Mouse (Mus musculus): ENCODE measurements around the gene Pip4k2b. TPM values are rescaled to one million over a fixed set of nuclear protein-coding genes. Genes with fewer than 3 reads are reported as not detected.

Gene Pip4k2b
- polyA plus RNA-seq, 2 experiments, result 0.56 to 5.0 TPM

- H3K27me3 ChIP-seq (ENCODE audit: control insufficient read depth, insufficient read depth, low read length), result peaks cover 42% of the 10 kb centered on the region
- no peak overlapping the region for H3K4me3 ChIP-seq (ENCODE audit: insufficient read depth in 1 of 2, low read depth in 2 of 2, low read length in 2 of 2)
- no peak overlapping the region for H3K27ac ChIP-seq
- no peaks in the 10 kb centered on the region for H3K36me3 ChIP-seq (replicated peaks; ENCODE audit: control insufficient read depth, insufficient read depth, low read depth)
- no peaks in the 10 kb centered on the region for H3K9me3 ChIP-seq (ENCODE audit: control insufficient read depth, low read length)
- 74% methylated on average over 7 of the region's 7 CpGs for WGBS (ENCODE audit: insufficient replicate concordance)
- DNase-seq (ENCODE audit: low read depth in 3 of 3, low spot score in 3 of 3), result no peak
- H3K4me1 ChIP-seq (replicated peaks; ENCODE audit: control insufficient read depth in 2 of 2, insufficient read depth in 2 of 2, low read length in 1 of 2), result no peaks in the 10 kb centered on the region; a peak in 1 of 4 replicates
- no peak overlapping the region for H3K9ac ChIP-seq (replicated peaks)
- H3K4me2 ChIP-seq (ENCODE audit: low read depth), result no peak overlapping the region
- ATAC-seq (ENCODE audit: insufficient read depth), result no peak
- TF ChIP-seq EP300 (IDR thresholded peaks at IDR 0.05; ENCODE audit: low read depth) (no peak), CTCF (IDR thresholded peaks at IDR 0.05; ENCODE audit: low read depth) (peak; percentile 42)
These were observed 78.3 kb downstream of the Pip4k2b start for GRCm38 (mm10) chr11:97666221-97666620.

GRCm38 (mm10) chr11:97665431-97665830 lies 79.1 kb downstream of the Pip4k2b start:
- 70% methylated on average over 13 of the region's 13 CpGs for WGBS (ENCODE audit: insufficient replicate concordance)
- H3K4me1 ChIP-seq (replicated peaks; ENCODE audit: control insufficient read depth in 2 of 2, insufficient read depth in 2 of 2, low read length in 1 of 2), result peaks cover 0 to 3% of the 10 kb centered on the region in 2 experiments; a peak in 1 of 4 replicates
- no peak for DNase-seq (ENCODE audit: low read depth in 3 of 3, low spot score in 3 of 3)
- no peaks in the 10 kb centered on the region for H3K9me3 ChIP-seq (ENCODE audit: control insufficient read depth, low read length)
- no peak for ATAC-seq (ENCODE audit: insufficient read depth)
- no peak overlapping the region for H3K9ac ChIP-seq (replicated peaks)
- no peaks in the 10 kb centered on the region for H3K36me3 ChIP-seq (replicated peaks; ENCODE audit: control insufficient read depth, insufficient read depth, low read depth)
- H3K27ac ChIP-seq, result no peak overlapping the region
- no peak overlapping the region for H3K4me2 ChIP-seq (ENCODE audit: low read depth)
- H3K27me3 ChIP-seq (ENCODE audit: control insufficient read depth, insufficient read depth, low read length), result peaks cover 50% of the 10 kb centered on the region
- H3K4me3 ChIP-seq (ENCODE audit: insufficient read depth in 1 of 2, low read depth in 2 of 2, low read length in 2 of 2), result no peak overlapping the region
- TF ChIP-seq CTCF (IDR thresholded peaks at IDR 0.05; ENCODE audit: low read depth), result no peak
- no peak for TF ChIP-seq EP300 (IDR thresholded peaks at IDR 0.05; ENCODE audit: low read depth)

Small RNA genes within 50 kb of the gene (microRNA-seq; reads per million reads assigned to microRNA genes)
- gene Mir6927, result not detected
- not detected for gene Mir8102

Other genes with a start within 250 kb of the Pip4k2b start
- 0.02 TPM in 1 of 2 replicates, not detected in the other for gene 4933428G20Rik, start 244.4 kb downstream of the Pip4k2b start, polyA plus RNA-seq (2012; rRNA removed)
- gene 4933428G20Rik, start 244.4 kb downstream of the Pip4k2b start, polyA plus RNA-seq (2014; fragmentation: Nextera tagmentation; extraction: Ambion mirVana), result not detected in 2 replicates
- 0.04 and 0.06 TPM in 2 replicates for gene Srcin1, start 168.5 kb downstream of the Pip4k2b start, polyA plus RNA-seq (2012; rRNA removed)
- not detected in 2 replicates for gene Srcin1, start 168.5 kb downstream of the Pip4k2b start, polyA plus RNA-seq (2014; fragmentation: Nextera tagmentation; extraction: Ambion mirVana)
- 0.66 and 0.98 TPM in 2 replicates for gene Epop, start 115.0 kb downstream of the Pip4k2b start, polyA plus RNA-seq (2012; rRNA removed)
- 0.34 and 0.38 TPM in 2 replicates for gene Epop, start 115.0 kb downstream of the Pip4k2b start, polyA plus RNA-seq (2014; fragmentation: Nextera tagmentation; extraction: Ambion mirVana)
- 1.0 TPM in 2 replicates for gene Mllt6, start 81.3 kb downstream of the Pip4k2b start, polyA plus RNA-seq (2012; rRNA removed)
- 0.22 and 0.25 TPM in 2 replicates for gene Mllt6, start 81.3 kb downstream of the Pip4k2b start, polyA plus RNA-seq (2014; fragmentation: Nextera tagmentation; extraction: Ambion mirVana)
- gene Cisd3, start 58.9 kb downstream of the Pip4k2b start, polyA plus RNA-seq (2012; rRNA removed), result 3.0 and 4.9 TPM in 2 replicates
- 10.0 and 11.4 TPM in 2 replicates for gene Cisd3, start 58.9 kb downstream of the Pip4k2b start, polyA plus RNA-seq (2014; fragmentation: Nextera tagmentation; extraction: Ambion mirVana)
- gene Pcgf2, start 44.2 kb downstream of the Pip4k2b start, polyA plus RNA-seq (2012; rRNA removed), result 4.4 and 4.9 TPM in 2 replicates
- 1.5 and 1.8 TPM in 2 replicates for gene Pcgf2, start 44.2 kb downstream of the Pip4k2b start, polyA plus RNA-seq (2014; fragmentation: Nextera tagmentation; extraction: Ambion mirVana)
- 197 and 261 TPM in 2 replicates for gene Psmb3, start 41.3 kb downstream of the Pip4k2b start, polyA plus RNA-seq (2012; rRNA removed)
- gene Psmb3, start 41.3 kb downstream of the Pip4k2b start, polyA plus RNA-seq (2014; fragmentation: Nextera tagmentation; extraction: Ambion mirVana), result 318 and 330 TPM in 2 replicates
- 4.5 and 5.7 TPM in 2 replicates for gene Cwc25, start 21.9 kb upstream of the Pip4k2b start, polyA plus RNA-seq (2012; rRNA removed)
- 3.5 and 4.5 TPM in 2 replicates for gene Cwc25, start 21.9 kb upstream of the Pip4k2b start, polyA plus RNA-seq (2014; fragmentation: Nextera tagmentation; extraction: Ambion mirVana)
- 0.08 TPM in 1 of 2 replicates, not detected in the other for gene 1700001P01Rik, start 31.2 kb upstream of the Pip4k2b start, polyA plus RNA-seq (2012; rRNA removed)
- not detected in 2 replicates for gene 1700001P01Rik, start 31.2 kb upstream of the Pip4k2b start, polyA plus RNA-seq (2014; fragmentation: Nextera tagmentation; extraction: Ambion mirVana)
- 229 and 484 TPM in 2 replicates for gene Rpl23, start 37.7 kb upstream of the Pip4k2b start, polyA plus RNA-seq (2012; rRNA removed)
- 485 and 502 TPM in 2 replicates for gene Rpl23, start 37.7 kb upstream of the Pip4k2b start, polyA plus RNA-seq (2014; fragmentation: Nextera tagmentation; extraction: Ambion mirVana)
- gene Lasp1, start 54.3 kb upstream of the Pip4k2b start, polyA plus RNA-seq (2012; rRNA removed), result 19.1 and 19.5 TPM in 2 replicates
- 15.5 and 20.3 TPM in 2 replicates for gene Lasp1, start 54.3 kb upstream of the Pip4k2b start, polyA plus RNA-seq (2014; fragmentation: Nextera tagmentation; extraction: Ambion mirVana)
- gene B230217C12Rik, start 96.1 kb upstream of the Pip4k2b start, polyA plus RNA-seq (2012; rRNA removed), result 0.60 and 0.81 TPM in 2 replicates
- 0.19 and 0.63 TPM in 2 replicates for gene B230217C12Rik, start 96.1 kb upstream of the Pip4k2b start, polyA plus RNA-seq (2014; fragmentation: Nextera tagmentation; extraction: Ambion mirVana)
- 0.17 and 0.30 TPM in 2 replicates for gene Fbxo47, start 139.4 kb upstream of the Pip4k2b start, polyA plus RNA-seq (2012; rRNA removed)
- gene Fbxo47, start 139.4 kb upstream of the Pip4k2b start, polyA plus RNA-seq (2014; fragmentation: Nextera tagmentation; extraction: Ambion mirVana), result 0.28 and 0.51 TPM in 2 replicates
- 0.38 and 0.45 TPM in 2 replicates for gene Plxdc1, start 241.7 kb upstream of the Pip4k2b start, polyA plus RNA-seq (2012; rRNA removed)
- gene Plxdc1, start 241.7 kb upstream of the Pip4k2b start, polyA plus RNA-seq (2014; fragmentation: Nextera tagmentation; extraction: Ambion mirVana), result 0.20 and 0.58 TPM in 2 replicates